Mouse (Mus musculus) bone marrow, adult 2 months (tissue): ENCODE measurements around the gene Il6st.

ENCODE experiments used
- CTCF ChIP-seq: fragments of 200-500 bp; IDR thresholded peaks from 2 replicates; pipeline ENCODE4 v1.5.1; 2011; ENCODE audit warnings: low read length, control low read depth; ENCODE audit not compliant: control insufficient read depth, insufficient read depth
- POLR2A ChIP-seq: fragments of 200-500 bp; IDR thresholded peaks from 2 replicates; pipeline ENCODE4 v1.6.1; 2011; ENCODE audit warnings: low read depth, mild to moderate bottlenecking, control low read depth, low read length, borderline replicate concordance; ENCODE audit not compliant: control insufficient read depth

GRCm38 (mm10) chr13:112427521-112427920, 36.3 kb upstream of the Il6st start:
- no peak for TF ChIP-seq CTCF
- no peak for TF ChIP-seq POLR2A
